Mouse (Mus musculus) lung, embryonic 16.5 days (tissue): ENCODE results near the gene Trib2. TPM values are rescaled to one million over a fixed set of nuclear protein-coding genes. Genes with fewer than 3 reads are reported as not detected.

Experiments
- microRNA-seq: library from miRNA; unstranded; fragments of <30 nt; microRNA quantifications from one replicate; pipeline ENCODE4, GENCODE M21; 2016
- polyA plus RNA-seq: library from polyadenylated mRNA; unstranded; fragments of >200 nt; fragmentation: Nextera tagmentation; extraction: Ambion mirVana; gene quantifications from 2 replicates; pipeline ENCODE4 v1.2.1, GENCODE M21; 2015

Gene Trib2
- polyA plus RNA-seq, 1 experiment from 2014 or later: 25.1 TPM

Small RNA genes lying within 50 kb of the gene (microRNA-seq; reads per million reads assigned to microRNA genes)
- not detected for gene Mir6387
